Mouse (Mus musculus) kidney, postnatal 0 days (tissue): ENCODE data around the gene Tmem201. TPM values are rescaled to one million over a fixed set of nuclear protein-coding genes. Genes with fewer than 3 reads are reported as not detected.
A peak's percentile ranks its signal among the peaks of the same experiment; 100 is the strongest.

Source experiments
- ATAC-seq: fragments of 200-750 bp; cut with Nextera tagmentation; replicated peaks from 2 replicates; pipeline ENCODE4 v1.8.0; 2017; ENCODE audit warnings: low read depth, moderate number of reproducible peaks, moderate TSS enrichment, moderate library complexity; ENCODE audit not compliant: low FRiP score
- DNase-seq: peaks from one replicate; pipeline ENCODE4 v3.0.0-alpha.2; 2016; ENCODE audit warnings: low spot score
- H3K27ac ChIP-seq: fragments of 300-500 bp; sonication (generic); 2 replicates; pipeline ENCODE4 v1.5.1; 2014; ENCODE audit warnings: mild to moderate bottlenecking
- H3K27me3 ChIP-seq: fragments of 300-500 bp; sonication (generic); 2 replicates; pipeline ENCODE4 v1.6.1; 2014; ENCODE audit warnings: low read length, mixed read lengths; ENCODE audit not compliant: insufficient read depth
- H3K36me3 ChIP-seq: fragments of 300-500 bp; sonication (generic); 2 replicates; pipeline ENCODE4 v1.6.1; 2014; ENCODE audit warnings: low read length, mixed read lengths; ENCODE audit not compliant: insufficient read depth
- H3K4me1 ChIP-seq: fragments of 300-500 bp; sonication (generic); replicated peaks from 2 replicates; pipeline ENCODE4 v1.6.1; 2014; ENCODE audit warnings: antibody characterized with exemption, low read length, mixed read lengths; ENCODE audit not compliant: insufficient read depth
- H3K4me2 ChIP-seq: fragments of 300-500 bp; sonication (generic); 2 replicates; pipeline ENCODE4 v1.6.1; 2014; ENCODE audit warnings: mild to moderate bottlenecking, low read length, moderate library complexity, mixed read lengths
- H3K4me3 ChIP-seq: fragments of 300-500 bp; sonication (generic); replicated peaks from 2 replicates; pipeline ENCODE4 v1.5.1; 2014; ENCODE audit warnings: low read depth, low read length
- H3K9ac ChIP-seq: fragments of 300-500 bp; sonication (generic); 2 replicates; pipeline ENCODE4 v1.6.1; 2014; ENCODE audit warnings: low read depth, low read length
- H3K9me3 ChIP-seq: fragments of 300-500 bp; sonication (generic); replicated peaks from 2 replicates; pipeline ENCODE4 v1.6.1; 2016; ENCODE audit warnings: low read length, inconsistent platforms, mixed read lengths
- CTCF ChIP-seq: IDR thresholded peaks from 2 replicates; pipeline ENCODE4 v1.5.1; 2016; ENCODE audit warnings: antibody characterized with exemption, low read depth, mild to moderate bottlenecking, moderate library complexity
- WGBS: fragments of 180-500 bp; shearing (Covaris S2); extraction: QIAGEN DNeasy Blood & Tissue Kit; methylation state at CpG from one replicate; pipeline ENCODE4 v1.1.7; 2014; 5-methylcytosine and 5-hydroxymethylcytosine counted together
- polyA plus RNA-seq: library from polyadenylated mRNA; unstranded; fragments of >200 nt; fragmentation: Nextera tagmentation; extraction: Ambion mirVana; gene quantifications from 2 replicates; pipeline ENCODE4 v1.2.1, GENCODE M21; 2015

Tmem201 gene
- polyA plus RNA-seq, 1 experiment from 2014 or later: 22.3 TPM

- Histone ChIP-seq H3K4me1 (peaks cover 29% of the 10 kb centered on the region), H3K4me3 (peak overlapping the region; percentile 77), H3K27ac (no peak overlapping the region), H3K9me3 (no peaks in the 10 kb centered on the region), H3K9ac (peak overlapping the region; percentile 83), H3K36me3 (no peaks in the 10 kb centered on the region), H3K4me2 (peak overlapping the region; percentile 91), H3K27me3 (no peaks in the 10 kb centered on the region)
- no peak for TF ChIP-seq CTCF
- ATAC-seq (no peak), DNase-seq (no peak)
- 17% methylated on average over 4 of the region's 4 CpGs for WGBS
These were observed 1.3 kb downstream of the Tmem201 start for GRCm38 (mm10) chr4:149736581-149736980.

GRCm38 (mm10) chr4:149735624-149736250, 2.1 kb downstream of the Tmem201 start:
- no peaks in the 10 kb centered on the region for H3K27me3 ChIP-seq
- ATAC-seq (no peak), DNase-seq (no peak)
- WGBS: 63% methylated on average over 5 of the region's 5 CpGs
- H3K4me1 ChIP-seq: peaks cover 29% of the 10 kb centered on the region
- H3K36me3 ChIP-seq: peaks cover under 1% of the 10 kb centered on the region; the same call in 1 of the 2 replicates
- H3K4me3 ChIP-seq: no peak overlapping the region
- peak overlapping the region; percentile 91; the same call in 1 of the 2 replicates for H3K4me2 ChIP-seq
- no peaks in the 10 kb centered on the region for H3K9me3 ChIP-seq
- TF ChIP-seq CTCF: no peak
- no peak overlapping the region for H3K9ac ChIP-seq
- no peak overlapping the region for H3K27ac ChIP-seq

- WGBS: 78% methylated on average over 10 of the region's 10 CpGs
- TF ChIP-seq CTCF: no peak
- H3K9ac ChIP-seq: no peak overlapping the region
These were observed 2.9 kb downstream of the Tmem201 start for GRCm38 (mm10) chr4:149734730-149735475.

GRCm38 (mm10) chr4:149734246-149734645, 3.6 kb downstream of the Tmem201 start:
- Histone ChIP-seq H3K27ac (no peak overlapping the region), H3K4me2 (no peak overlapping the region), H3K9me3 (no peaks in the 10 kb centered on the region), H3K4me1 (peaks cover 29% of the 10 kb centered on the region), H3K9ac (0 out of 2 replicates have a peak overlapping the region, but pooled peaks have one; percentile 23), H3K4me3 (no peak overlapping the region), H3K27me3 (no peaks in the 10 kb centered on the region), H3K36me3 (peaks cover 7% of the 10 kb centered on the region)
- ATAC-seq (no peak), DNase-seq (no peak)
- TF ChIP-seq CTCF: no peak
- 80% methylated on average over 6 of the region's 6 CpGs for WGBS

More at GRCm38 (mm10) chr4:149734730-149735475, 2.9 kb downstream of the Tmem201 start:
- Histone ChIP-seq H3K9me3 (no peaks in the 10 kb centered on the region), H3K36me3 (peaks cover 4% of the 10 kb centered on the region), H3K27ac (no peak overlapping the region), H3K4me3 (no peak overlapping the region), H3K27me3 (no peaks in the 10 kb centered on the region), H3K4me2 (no peak overlapping the region), H3K4me1 (peaks cover 29% of the 10 kb centered on the region)
- ATAC-seq: no peak
- DNase-seq: no peak

- peak; percentile 34 for DNase-seq
- H3K4me3 ChIP-seq: no peak overlapping the region
- H3K4me2 ChIP-seq: no peak overlapping the region
- peaks cover 10% of the 10 kb centered on the region for H3K36me3 ChIP-seq
- H3K27ac ChIP-seq: no peak overlapping the region
- peaks cover 29% of the 10 kb centered on the region for H3K4me1 ChIP-seq
- no peaks in the 10 kb centered on the region for H3K9me3 ChIP-seq
- no peak for ATAC-seq
- no peaks in the 10 kb centered on the region for H3K27me3 ChIP-seq
- H3K9ac ChIP-seq: 0 out of 2 replicates have a peak overlapping the region, but pooled peaks have one; percentile 23
- 35% methylated on average over 6 of the region's 6 CpGs for WGBS
- no peak for TF ChIP-seq CTCF
These were observed 4.1 kb downstream of the Tmem201 start for GRCm38 (mm10) chr4:149733748-149734147.

- Histone ChIP-seq H3K4me1 (peaks cover 29% of the 10 kb centered on the region), H3K9ac (0 out of 2 replicates have a peak overlapping the region, but pooled peaks have one; percentile 4), H3K27me3 (no peaks in the 10 kb centered on the region), H3K36me3 (peaks cover 14% of the 10 kb centered on the region), H3K9me3 (no peaks in the 10 kb centered on the region), H3K27ac (peak overlapping the region; percentile 31; the same call in 1 of the 2 replicates), H3K4me3 (no peak overlapping the region), H3K4me2 (no peak overlapping the region)
- WGBS: 41% methylated on average over 10 of the region's 10 CpGs
- DNase-seq: peak; percentile 70
- no peak for ATAC-seq
- TF ChIP-seq CTCF: no peak
These were observed 5.0 kb downstream of the Tmem201 start for GRCm38 (mm10) chr4:149732800-149733199.
